ENCODE assay signal across 8 mouse cellular contexts in genomic region chr4:41134935-41135710, GRCm38 (mm10). TPM values are rescaled to one million over a fixed set of nuclear protein-coding genes. Genes with fewer than 3 reads are reported as not detected.
A peak's percentile ranks its signal among the peaks of the same experiment; 100 is the strongest.
DNase-seq lines count a peak whose midpoint lies in the region; ATAC-seq lines count a peak whose summit lies in the region.

No protein-coding gene starts in this region.

- H3K4me2 ChIP-seq in hindbrain, embryonic 11.5 days (replicated peaks; ENCODE audit: low read depth, low read length): peak overlapping the region; percentile 61

- H3K4me1 ChIP-seq in hindbrain, embryonic 11.5 days (replicated peaks; ENCODE audit: control insufficient read depth, insufficient read depth, low read length): no peaks in the 10 kb centered on the region

- H3K36me3 ChIP-seq in hindbrain, embryonic 11.5 days (ENCODE audit: control insufficient read depth, insufficient read depth, low read length): no peaks in the 10 kb centered on the region

- peak overlapping the region; percentile 93 for H3K4me3 ChIP-seq in hindbrain, embryonic 11.5 days (ENCODE audit: low read depth, low read length)

- H3K9ac ChIP-seq in hindbrain, embryonic 11.5 days (ENCODE audit: low read depth, low read length): peak overlapping the region; percentile 99

- 3% methylated on average over 27 of the region's 70 CpGs for WGBS in hindbrain, embryonic 11.5 days

- H3K27me3 ChIP-seq in hindbrain, embryonic 11.5 days (ENCODE audit: control insufficient read depth, insufficient read depth, low read length): no peaks in the 10 kb centered on the region

- H3K27ac ChIP-seq in hindbrain, embryonic 11.5 days (ENCODE audit: low read depth, low read length): peak overlapping the region; percentile 100

- DNase-seq in Muller cell, postnatal 12 days (ENCODE audit: inconsistent ontology term): peak; percentile 91
- peak; percentile 76 for DNase-seq in cerebellum, adult 9-10 months
- DNase-seq in frontal cortex, adult 2 months (ENCODE audit: extremely low spot score in 1 of 2, low spot score in 1 of 2): peak; percentile 32 to 57
- DNase-seq in hindbrain, embryonic 11.5 days (ENCODE audit: low spot score): peak; percentile 90
- peak; percentile 64 to 68 for DNase-seq in layer of hippocampus, postnatal 36 days
- peak; percentile 78 for DNase-seq in lung, postnatal 36 days
- DNase-seq in retina, postnatal 1 day: peak; percentile 94
- DNase-seq in thymus, postnatal 4 days: peak; percentile 95

- H3K9me3 ChIP-seq in hindbrain, embryonic 11.5 days (ENCODE audit: control insufficient read depth, low read length): no peaks in the 10 kb centered on the region

- ATAC-seq in hindbrain, embryonic 11.5 days (ENCODE audit: low FRiP score): peak; percentile 93

RNA-seq across cellular contexts. Expression of gene Ube2r2, which starts 0.4 kb away (rescaled TPM):
- polyA plus RNA-seq in frontal cortex, adult 2 months (2012; rRNA removed): 167 and 168 TPM in 2 replicates
- 100 and 107 TPM in 2 replicates for polyA plus RNA-seq in hindbrain, embryonic 11.5 days (2014; fragmentation: Nextera tagmentation; extraction: Ambion mirVana)
- 10 to 100 TPM; 76.6 to 79.2 TPM for total RNA-seq in layer of hippocampus, postnatal 36 days (2021)

RNA-seq across cellular contexts. Expression of gene Nol6, which starts 10.9 kb away (rescaled TPM):
- 64.1 and 67.0 TPM in 2 replicates for polyA plus RNA-seq in frontal cortex, adult 2 months (2012; rRNA removed)
- polyA plus RNA-seq in hindbrain, embryonic 11.5 days (2014; fragmentation: Nextera tagmentation; extraction: Ambion mirVana): 14.7 and 17.6 TPM in 2 replicates
- total RNA-seq in layer of hippocampus, postnatal 36 days (2021): 100 to 1,000 TPM in 1 of 2 experiments, 10 to 100 TPM in 1; 96.0 to 103 TPM

RNA-seq across cellular contexts. Expression of gene Aqp3, which starts 37.1 kb away (rescaled TPM):
- polyA plus RNA-seq in frontal cortex, adult 2 months (2012; rRNA removed): 0.26 and 1.1 TPM in 2 replicates
- polyA plus RNA-seq in hindbrain, embryonic 11.5 days (2014; fragmentation: Nextera tagmentation; extraction: Ambion mirVana): 1.2 and 1.3 TPM in 2 replicates
- not detected for total RNA-seq in layer of hippocampus, postnatal 36 days (2021)

Comparison
In these comparisons a context has a peak if more than half of its experiments do, and no peak if none do; other contexts are left out.
1. Peak in every context shown above with its lines: DNase-seq, ATAC-seq, H3K4me3 ChIP-seq and H3K27ac ChIP-seq.
2. DNase-seq: peak in every context shown above with its lines; median percentile 95 in thymus, postnatal 4 days; 94 in retina, postnatal 1 day; 91 in Muller cell, postnatal 12 days; 90 in hindbrain, embryonic 11.5 days; 78 in lung, postnatal 36 days; 76 in cerebellum, adult 9-10 months; 66 in layer of hippocampus, postnatal 36 days; 44 in frontal cortex, adult 2 months.